Mouse (Mus musculus): Measurements from ENCODE around the gene Tmem238. TPM values are rescaled to one million over a fixed set of nuclear protein-coding genes. Genes with fewer than 3 reads are reported as not detected.
A peak's percentile ranks its signal among the peaks of the same experiment; 100 is the strongest.

Tmem238 gene
- polyA plus RNA-seq (2015; fragmentation: Nextera tagmentation; extraction: Ambion mirVana) = 69.0 and 70.7 TPM in 2 replicates

DNA sequence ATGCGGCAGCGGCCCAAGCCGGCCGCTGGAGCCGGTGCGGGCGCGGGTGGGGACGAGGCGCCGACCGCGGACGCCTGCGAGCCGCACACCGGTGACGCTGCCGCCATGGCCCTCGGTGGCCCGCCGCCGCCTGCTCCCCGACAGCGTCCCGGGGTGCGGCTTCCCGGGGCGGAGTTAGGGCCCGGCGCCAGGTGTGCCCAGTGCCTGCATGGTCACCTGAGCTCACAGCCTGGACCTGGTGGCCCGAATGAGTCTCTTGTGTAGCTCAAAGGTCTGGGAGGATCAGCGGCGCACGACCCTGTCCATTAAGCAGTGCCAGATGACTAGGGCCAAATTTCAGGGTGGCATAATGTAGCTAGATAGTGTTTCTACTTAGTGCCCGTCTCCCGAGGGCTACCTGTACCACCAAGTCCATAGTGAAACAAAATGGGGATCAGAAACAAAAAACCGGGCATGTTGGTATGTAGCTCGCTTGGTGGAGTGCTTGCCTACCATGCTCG lies at the start of gene Tmem238:
Gene Tmem238 (minus strand): TSS at position 221 of the 500 bp plus-strand sequence.
- ATAC-seq (ENCODE audit: low FRiP score, low TSS enrichment) (peak; percentile 80), DNase-seq (ENCODE audit: low spot score) (peak; percentile 93)
- peak within 1 kb of the TSS; percentile 86 for H3K4me2 ChIP-seq (replicated peaks; ENCODE audit: low read depth)
- WGBS = 7% methylated on average over 37 of the region's 40 CpGs
- H3K36me3 ChIP-seq (ENCODE audit: control insufficient read depth, insufficient read depth, low read length) = peaks cover 2% of the 10 kb centered on the region; the same call in 1 of the 2 replicates
- TF ChIP-seq CTCF (IDR thresholded peaks at IDR 0.05; ENCODE audit: low read depth) = no peak
- TF ChIP-seq EP300 (optimal IDR thresholded peaks at IDR 0.05) = no peak
- H3K27me3 ChIP-seq (ENCODE audit: control insufficient read depth, insufficient read depth, low read length) = no peaks in the 10 kb centered on the region
- peak within 1 kb of the TSS; percentile 86 for H3K9ac ChIP-seq (ENCODE audit: low read length)
- peaks cover 4% of the 10 kb centered on the region; the same call in 1 of the 2 replicates for H3K4me1 ChIP-seq (replicated peaks; ENCODE audit: control insufficient read depth, insufficient read depth)
- peak within 1 kb of the TSS; percentile 59 for H3K4me3 ChIP-seq (ENCODE audit: low read depth, low read length)
- no peaks in the 10 kb centered on the region for H3K9me3 ChIP-seq (ENCODE audit: control insufficient read depth, low read length)
- H3K27ac ChIP-seq (replicated peaks) = peak within 1 kb of the TSS; percentile 92

DNA sequence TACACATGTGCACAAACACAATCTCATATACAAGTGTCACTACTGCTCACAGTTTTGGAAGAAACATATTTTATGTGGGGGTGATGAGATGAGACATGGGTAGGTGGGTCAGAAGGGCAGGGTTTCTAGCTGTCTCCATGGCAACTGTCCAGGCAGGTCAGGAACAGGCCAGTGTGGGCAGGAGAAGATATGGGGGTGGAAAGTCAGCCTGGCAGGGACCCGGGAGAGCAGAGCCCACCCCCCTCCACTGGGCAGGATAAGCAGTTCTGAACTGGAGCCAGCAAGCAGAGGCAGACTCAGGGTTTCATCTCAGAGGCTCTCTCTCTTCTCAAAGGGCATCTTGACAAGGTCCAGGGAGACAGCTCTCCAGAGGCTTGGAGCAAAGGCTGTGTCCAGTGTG lies 48.2 kb upstream of the Tmem238 start:
- Histone ChIP-seq H3K9me3 (ENCODE audit: control insufficient read depth, low read length) (no peaks in the 10 kb centered on the region), H3K4me2 (replicated peaks; ENCODE audit: low read depth) (no peak overlapping the region), H3K4me1 (replicated peaks; ENCODE audit: control insufficient read depth, insufficient read depth) (0 out of 2 replicates have a peak, but pooled peaks cover 3% of the 10 kb centered on the region), H3K9ac (ENCODE audit: low read length) (no peak overlapping the region), H3K27ac (replicated peaks) (no peak overlapping the region), H3K36me3 (ENCODE audit: control insufficient read depth, insufficient read depth, low read length) (no peaks in the 10 kb centered on the region), H3K27me3 (ENCODE audit: control insufficient read depth, insufficient read depth, low read length) (no peaks in the 10 kb centered on the region; the same call in 1 of the 2 replicates), H3K4me3 (ENCODE audit: low read depth, low read length) (no peak overlapping the region)
- TF ChIP-seq CTCF (IDR thresholded peaks at IDR 0.05; ENCODE audit: low read depth) = no peak
- TF ChIP-seq EP300 (optimal IDR thresholded peaks at IDR 0.05) = no peak
- 0% methylated on average over 1 of the region's 1 CpGs for WGBS
- ATAC-seq (ENCODE audit: low FRiP score, low TSS enrichment) (no peak), DNase-seq (ENCODE audit: low spot score) (no peak)

- Histone ChIP-seq H3K4me3 (ENCODE audit: low read depth, low read length) (peak overlapping the region; percentile 35), H3K36me3 (ENCODE audit: control insufficient read depth, insufficient read depth, low read length) (no peaks in the 10 kb centered on the region), H3K27ac (replicated peaks) (no peak overlapping the region), H3K9ac (ENCODE audit: low read length) (peak overlapping the region; percentile 41), H3K4me2 (replicated peaks; ENCODE audit: low read depth) (peak overlapping the region; percentile 87), H3K27me3 (ENCODE audit: control insufficient read depth, insufficient read depth, low read length) (no peaks in the 10 kb centered on the region; the same call in 1 of the 2 replicates), H3K4me1 (replicated peaks; ENCODE audit: control insufficient read depth, insufficient read depth) (0 out of 2 replicates have a peak, but pooled peaks cover 3% of the 10 kb centered on the region), H3K9me3 (ENCODE audit: control insufficient read depth, low read length) (no peaks in the 10 kb centered on the region)
- DNase-seq (ENCODE audit: low spot score) = peak; percentile 86
- peak; percentile 94 for ATAC-seq (ENCODE audit: low FRiP score, low TSS enrichment)
- WGBS = under 1% methylated on average over 49 of the region's 51 CpGs
- TF ChIP-seq CTCF (IDR thresholded peaks at IDR 0.05; ENCODE audit: low read depth) (peak; percentile 68), EP300 (optimal IDR thresholded peaks at IDR 0.05) (no peak)
Measured at GRCm38 (mm10) chr7:4836351-4836792, 46.9 kb upstream of the Tmem238 start.

DNA sequence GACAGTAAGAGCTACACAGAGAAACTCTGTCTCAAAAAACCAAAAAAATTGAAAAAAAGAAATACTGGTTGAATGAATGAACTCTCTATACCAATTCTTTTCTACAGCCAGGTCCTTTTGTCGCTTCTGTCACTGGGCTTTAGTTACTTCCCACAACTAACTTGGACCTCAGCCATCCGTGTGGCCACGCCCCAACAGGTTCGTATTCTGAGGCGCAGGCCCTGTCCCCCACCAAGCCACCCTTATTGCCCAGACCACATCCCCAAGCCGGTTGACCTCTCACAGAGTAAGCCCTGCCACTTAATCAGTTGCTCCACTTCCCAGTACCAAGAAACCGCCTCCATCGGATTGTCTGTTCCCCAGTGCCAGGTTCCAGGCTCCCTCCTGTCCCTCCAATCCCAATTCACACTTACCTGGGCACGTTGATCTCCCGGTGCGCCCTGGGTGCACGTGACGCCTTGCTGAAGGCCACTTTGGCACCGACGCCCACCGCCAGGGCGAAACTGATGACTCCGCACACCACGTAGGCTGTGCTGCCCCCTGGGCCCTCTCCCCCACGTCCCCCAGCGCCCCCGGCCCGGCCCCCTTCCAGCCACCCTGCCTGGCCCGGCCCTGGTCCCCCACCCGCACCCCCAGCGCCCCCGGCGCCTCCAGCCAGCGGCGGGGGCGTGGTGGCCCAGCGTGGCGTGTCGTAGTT lies 46.3 kb upstream of the Tmem238 start:
- TF ChIP-seq EP300 (optimal IDR thresholded peaks at IDR 0.05) = no peak
- TF ChIP-seq CTCF (IDR thresholded peaks at IDR 0.05; ENCODE audit: low read depth) = no peak
- no peaks in the 10 kb centered on the region; the same call in 1 of the 2 replicates for H3K27me3 ChIP-seq (ENCODE audit: control insufficient read depth, insufficient read depth, low read length)
- DNase-seq (ENCODE audit: low spot score) (peak; percentile 26), ATAC-seq (ENCODE audit: low FRiP score, low TSS enrichment) (peak; percentile 46)
- no peaks in the 10 kb centered on the region for H3K9me3 ChIP-seq (ENCODE audit: control insufficient read depth, low read length)
- 6% methylated on average over 32 of the region's 34 CpGs for WGBS
- 0 out of 2 replicates have a peak, but pooled peaks cover 3% of the 10 kb centered on the region for H3K4me1 ChIP-seq (replicated peaks; ENCODE audit: control insufficient read depth, insufficient read depth)
- no peaks in the 10 kb centered on the region for H3K36me3 ChIP-seq (ENCODE audit: control insufficient read depth, insufficient read depth, low read length)
- H3K27ac ChIP-seq (replicated peaks) = no peak overlapping the region
- peak overlapping the region; percentile 87 for H3K4me2 ChIP-seq (replicated peaks; ENCODE audit: low read depth)
- peak overlapping the region; percentile 35 for H3K4me3 ChIP-seq (ENCODE audit: low read depth, low read length)
- H3K9ac ChIP-seq (ENCODE audit: low read length) = peak overlapping the region; percentile 38; the same call in 1 of the 2 replicates

- TF ChIP-seq EP300 (optimal IDR thresholded peaks at IDR 0.05) = no peak
- TF ChIP-seq CTCF (IDR thresholded peaks at IDR 0.05; ENCODE audit: low read depth) = no peak
- H3K27me3 ChIP-seq (ENCODE audit: control insufficient read depth, insufficient read depth, low read length) = no peaks in the 10 kb centered on the region
Measured at GRCm38 (mm10) chr7:4830476-4830875, 41.0 kb upstream of the Tmem238 start.

GRCm38 (mm10) chr7:4825365-4825764 lies 35.9 kb upstream of the Tmem238 start:
- no peak overlapping the region for H3K4me2 ChIP-seq (replicated peaks; ENCODE audit: low read depth)
- no peaks in the 10 kb centered on the region for H3K9me3 ChIP-seq (ENCODE audit: control insufficient read depth, low read length)
- no peak for DNase-seq (ENCODE audit: low spot score)
- no peak overlapping the region for H3K9ac ChIP-seq (ENCODE audit: low read length)
- H3K27me3 ChIP-seq (ENCODE audit: control insufficient read depth, insufficient read depth, low read length) = no peaks in the 10 kb centered on the region
- H3K36me3 ChIP-seq (ENCODE audit: control insufficient read depth, insufficient read depth, low read length) = no peaks in the 10 kb centered on the region
- 44% methylated on average over 4 of the region's 4 CpGs for WGBS
- H3K4me3 ChIP-seq (ENCODE audit: low read depth, low read length) = no peak overlapping the region
- no peaks in the 10 kb centered on the region for H3K4me1 ChIP-seq (replicated peaks; ENCODE audit: control insufficient read depth, insufficient read depth)
- TF ChIP-seq EP300 (optimal IDR thresholded peaks at IDR 0.05) = no peak
- TF ChIP-seq CTCF (IDR thresholded peaks at IDR 0.05; ENCODE audit: low read depth) = no peak
- ATAC-seq (ENCODE audit: low FRiP score, low TSS enrichment) = no peak
- H3K27ac ChIP-seq (replicated peaks) = no peak overlapping the region

More at GRCm38 (mm10) chr7:4830476-4830875, 41.0 kb upstream of the Tmem238 start:
- Histone ChIP-seq H3K4me2 (replicated peaks; ENCODE audit: low read depth) (no peak overlapping the region), H3K27ac (replicated peaks) (no peak overlapping the region), H3K9ac (ENCODE audit: low read length) (no peak overlapping the region), H3K9me3 (ENCODE audit: control insufficient read depth, low read length) (no peaks in the 10 kb centered on the region), H3K4me3 (ENCODE audit: low read depth, low read length) (no peak overlapping the region), H3K36me3 (ENCODE audit: control insufficient read depth, insufficient read depth, low read length) (no peaks in the 10 kb centered on the region), H3K4me1 (replicated peaks; ENCODE audit: control insufficient read depth, insufficient read depth) (no peaks in the 10 kb centered on the region)
- 8% methylated on average over 12 of the region's 12 CpGs for WGBS
- DNase-seq (ENCODE audit: low spot score) (no peak), ATAC-seq (ENCODE audit: low FRiP score, low TSS enrichment) (no peak)

Data from stomach, postnatal 0 days (tissue).